Mouse (Mus musculus) layer of hippocampus, adult 8-10 months (tissue): ENCODE measurements around the gene Lonp1. TPM values are rescaled to one million over a fixed set of nuclear protein-coding genes. Genes with fewer than 3 reads are reported as not detected.
"Not testable (repeated sequence)": the region's sequence is repeated elsewhere in the genome, so short reads cannot be mapped to it uniquely, and the experiment has no call there.

Source experiments
- DNase-seq, 2 experiments: peaks; one replicate each; pipeline ENCODE4 v3.0.0; 2022; ENCODE audit warnings: low spot score in 2 of 2
- total RNA-seq, 4 experiments: library from RNA; stranded (reverse); gene quantifications; 2 replicates each; pipeline ENCODE4 v1.2.4; 2022

Gene Lonp1
- total RNA-seq, 4 experiments from 2014 or later, result 56.0 to 64.2 (median 59.3) TPM

GRCm38 (mm10) chr17:56626260-56626659 is 427 bp downstream of the Lonp1 start:
- DNase-seq, result no peak

GRCm38 (mm10) chr17:56625495-56625894 is 1.2 kb downstream of the Lonp1 start:
- DNase-seq, result no peak

GRCm38 (mm10) chr17:56617628-56618027 is 9.1 kb downstream of the Lonp1 start:
- DNase-seq, result no peak

GRCm38 (mm10) chr17:56616725-56617124 is 10.0 kb downstream of the Lonp1 start:
- no peak for DNase-seq

- DNase-seq, result no peak
Measured at GRCm38 (mm10) chr17:56615792-56616191, 10.9 kb downstream of the Lonp1 start.

- DNase-seq, result no peak
Measured at GRCm38 (mm10) chr17:56615136-56615784, 11.4 kb downstream of the Lonp1 start.

- no peak for DNase-seq
Measured at GRCm38 (mm10) chr17:56614391-56615135, 12.1 kb downstream of the Lonp1 start.

GRCm38 (mm10) chr17:56613893-56614292 is 12.8 kb downstream of the Lonp1 start:
- DNase-seq, result not testable (repeated sequence)

GRCm38 (mm10) chr17:56613236-56613844 is 13.3 kb downstream of the Lonp1 start, which contains the start of gene Rpl36:
Rpl36 (plus strand) TSS chr17:56613416.
- peak; percentile 93 to 98 for DNase-seq

GRCm38 (mm10) chr17:56612565-56612939 is 14.1 kb downstream of the Lonp1 start:
- not testable (repeated sequence) for DNase-seq

GRCm38 (mm10) chr17:56611861-56612564 is 14.7 kb downstream of the Lonp1 start:
- DNase-seq, result no peak

GRCm38 (mm10) chr17:56611323-56611722 is 15.4 kb downstream of the Lonp1 start:
- no peak for DNase-seq

- DNase-seq, result peak; percentile 97 to 98
Measured at GRCm38 (mm10) chr17:56609452-56610171, 17.1 kb downstream of the Lonp1 start, which contains the start of gene 2410015M20Rik. 2410015M20Rik (minus strand) TSS chr17:56609771.

- no peak for DNase-seq
Measured at GRCm38 (mm10) chr17:56608699-56609098, 18.0 kb downstream of the Lonp1 start.

- DNase-seq, result no peak
Measured at GRCm38 (mm10) chr17:56607521-56608062, 19.1 kb downstream of the Lonp1 start.

GRCm38 (mm10) chr17:56605431-56605830 is 21.3 kb downstream of the Lonp1 start:
- no peak for DNase-seq

- DNase-seq, result no peak
Measured at GRCm38 (mm10) chr17:56604422-56604821, 22.3 kb downstream of the Lonp1 start.

GRCm38 (mm10) chr17:56604070-56604380 is 22.7 kb downstream of the Lonp1 start:
- no peak for DNase-seq

GRCm38 (mm10) chr17:56603186-56604069 is 23.3 kb downstream of the Lonp1 start:
- no peak for DNase-seq
